Mouse (Mus musculus): Measurements from ENCODE around the gene Dbp.

- peak; percentile 38 for TF ChIP-seq CTCF (IDR thresholded peaks at IDR 0.05; ENCODE audit: extremely low read depth, insufficient read depth, low read length)
- no peak for TF ChIP-seq POLR2A (IDR thresholded peaks at IDR 0.05; ENCODE audit: extremely low read depth, insufficient read depth, low read length)
These were observed 37.5 kb downstream of the Dbp start for GRCm38 (mm10) chr7:45742338-45742737.
